Mouse (Mus musculus): Measurements from ENCODE around the gene Zdhhc12. TPM values are rescaled to one million over a fixed set of nuclear protein-coding genes. Genes with fewer than 3 reads are reported as not detected.

Gene Zdhhc12
- polyA plus RNA-seq, 1 experiment from 2014 or later = 30.0 TPM

DNA sequence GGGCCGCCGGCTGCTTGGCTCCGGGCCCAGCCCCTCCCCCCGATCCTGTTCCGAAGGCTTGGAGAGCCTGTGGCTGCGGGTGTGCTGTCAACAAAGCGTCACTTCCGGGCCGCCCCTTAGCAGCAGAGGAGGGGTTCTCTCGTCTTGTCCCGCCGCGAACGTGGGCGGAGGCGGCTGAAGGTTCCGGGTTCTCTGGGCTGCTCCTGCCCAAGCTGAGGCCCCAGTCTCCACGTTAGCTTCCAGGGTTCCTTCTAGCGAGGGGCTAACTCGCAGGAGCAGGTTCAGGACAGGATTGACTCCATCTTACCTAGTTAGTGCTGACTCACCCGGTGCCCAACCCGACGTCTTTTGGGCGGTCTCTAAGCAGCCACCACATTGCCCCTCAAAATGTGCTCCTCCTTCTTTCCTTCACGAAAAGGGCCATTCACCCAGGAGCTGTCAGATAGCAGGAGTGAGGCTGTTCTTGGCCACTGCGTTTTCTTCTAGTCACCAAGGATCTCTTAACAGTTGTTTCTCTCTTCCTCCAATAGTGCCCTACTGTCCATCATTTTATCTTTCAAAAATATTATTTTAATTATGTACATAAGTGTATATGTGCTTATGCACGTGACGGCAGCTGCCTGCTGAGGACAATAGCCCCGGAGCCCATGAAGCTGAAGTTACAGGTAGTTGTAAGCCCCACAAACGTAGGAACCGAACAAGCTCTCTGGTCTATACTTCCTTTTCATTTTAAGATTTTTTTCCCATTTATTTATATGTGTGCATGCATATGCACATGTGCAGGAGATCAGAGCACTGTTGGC lies 31.2 kb upstream of the Zdhhc12 start, which contains the start of gene Zer1:
Gene Zer1, minus strand, starts transcription at position 114 of the 803 bp plus-strand sequence.
- peak; percentile 95 for ATAC-seq (ENCODE audit: insufficient number of reproducible peaks, low FRiP score, low TSS enrichment, low read depth)
- 0 out of 2 replicates have a peak, but pooled peaks cover 5% of the 10 kb centered on the region for H3K36me3 ChIP-seq
- peak within 1 kb of the TSS; percentile 94 for H3K27ac ChIP-seq (replicated peaks)
- H3K4me1 ChIP-seq = peaks cover 26% of the 10 kb centered on the region
- peak within 1 kb of the TSS; percentile 80 for H3K4me3 ChIP-seq (replicated peaks)
- 8% methylated on average over 31 of the region's 31 CpGs for WGBS
- no peaks in the 10 kb centered on the region for H3K27me3 ChIP-seq
- peak within 1 kb of the TSS; percentile 78 for H3K9ac ChIP-seq
- H3K9me3 ChIP-seq (replicated peaks) = no peaks in the 10 kb centered on the region
- H3K4me2 ChIP-seq (replicated peaks) = peak within 1 kb of the TSS; percentile 83

DNA sequence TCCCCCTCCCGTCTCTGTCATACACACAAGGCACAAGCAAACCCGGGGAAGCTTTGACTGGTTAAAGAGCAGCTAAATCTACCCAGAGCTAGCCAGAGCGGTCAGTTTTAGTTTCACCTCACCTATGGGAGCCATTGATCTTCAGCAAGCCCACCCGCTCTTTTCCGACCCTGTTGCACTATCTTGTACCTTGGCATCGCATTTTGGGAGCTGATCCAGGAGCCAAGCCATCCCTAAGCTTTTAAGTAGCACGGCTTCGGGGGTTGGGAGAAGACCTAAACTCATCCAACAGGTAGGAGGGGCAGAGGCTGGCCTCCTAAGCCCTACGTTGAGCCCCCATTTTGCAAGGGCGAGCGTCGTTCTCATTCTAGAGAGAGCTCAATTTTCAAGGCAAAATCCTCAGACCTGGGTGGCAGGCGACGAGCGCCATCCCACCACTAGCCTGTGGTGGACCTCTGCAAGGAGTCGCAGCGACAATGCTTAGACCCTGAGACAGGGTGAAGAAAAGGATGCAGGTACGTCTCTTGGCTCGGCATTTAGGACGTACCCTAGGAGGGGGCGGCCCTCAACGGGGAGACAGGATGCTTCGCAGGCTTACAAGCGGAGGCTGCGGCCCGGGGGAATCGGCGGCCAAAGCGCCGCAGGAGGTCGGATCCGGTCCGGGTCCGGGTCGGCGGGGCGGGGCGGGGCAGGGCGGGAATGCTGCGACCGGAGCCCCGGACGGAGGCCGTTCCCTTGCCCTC lies 30.5 kb upstream of the Zdhhc12 start:
- H3K4me3 ChIP-seq (replicated peaks) = peak overlapping the region; percentile 80
- peak; percentile 51 for ATAC-seq (ENCODE audit: insufficient number of reproducible peaks, low FRiP score, low TSS enrichment, low read depth)
- H3K4me1 ChIP-seq = peaks cover 26% of the 10 kb centered on the region
- peak overlapping the region; percentile 83 for H3K4me2 ChIP-seq (replicated peaks)
- no peaks in the 10 kb centered on the region for H3K9me3 ChIP-seq (replicated peaks)
- 0 out of 2 replicates have a peak, but pooled peaks cover 5% of the 10 kb centered on the region for H3K36me3 ChIP-seq
- peak overlapping the region; percentile 94 for H3K27ac ChIP-seq (replicated peaks)
- 2% methylated on average over 42 of the region's 44 CpGs for WGBS
- no peaks in the 10 kb centered on the region for H3K27me3 ChIP-seq
- H3K9ac ChIP-seq = peak overlapping the region; percentile 78

GRCm38 (mm10) chr2:30122766-30123165 lies 29.3 kb upstream of the Zdhhc12 start:
- peaks cover 26% of the 10 kb centered on the region for H3K4me1 ChIP-seq

GRCm38 (mm10) chr2:30120269-30120668 lies 26.8 kb upstream of the Zdhhc12 start:
- Histone ChIP-seq H3K9me3 (replicated peaks) (no peaks in the 10 kb centered on the region), H3K4me2 (replicated peaks) (no peak overlapping the region), H3K27ac (replicated peaks) (no peak overlapping the region), H3K9ac (no peak overlapping the region), H3K27me3 (no peaks in the 10 kb centered on the region), H3K4me3 (replicated peaks) (no peak overlapping the region), H3K4me1 (peaks cover 25% of the 10 kb centered on the region), H3K36me3 (peaks cover 5% of the 10 kb centered on the region; the same call in 1 of the 2 replicates)
- WGBS = 81% methylated on average over 4 of the region's 4 CpGs
- ATAC-seq (ENCODE audit: insufficient number of reproducible peaks, low FRiP score, low TSS enrichment, low read depth) = no peak

More at GRCm38 (mm10) chr2:30122766-30123165, 29.3 kb upstream of the Zdhhc12 start:
- H3K4me2 ChIP-seq (replicated peaks) = no peak overlapping the region
- no peaks in the 10 kb centered on the region for H3K27me3 ChIP-seq
- no peaks in the 10 kb centered on the region for H3K9me3 ChIP-seq (replicated peaks)
- no peak overlapping the region; the same call in 1 of the 2 replicates for H3K4me3 ChIP-seq (replicated peaks)
- H3K27ac ChIP-seq (replicated peaks) = no peak overlapping the region
- H3K36me3 ChIP-seq = 0 out of 2 replicates have a peak, but pooled peaks cover 5% of the 10 kb centered on the region
- ATAC-seq (ENCODE audit: insufficient number of reproducible peaks, low FRiP score, low TSS enrichment, low read depth) = no peak
- no peak overlapping the region for H3K9ac ChIP-seq
- WGBS = 86% methylated on average over 5 of the region's 5 CpGs

- 33% methylated on average over 6 of the region's 6 CpGs for WGBS
- ATAC-seq (ENCODE audit: insufficient number of reproducible peaks, low FRiP score, low TSS enrichment, low read depth) = no peak
- no peak overlapping the region for H3K9ac ChIP-seq
Observed at GRCm38 (mm10) chr2:30119641-30120051, 26.2 kb upstream of the Zdhhc12 start.

GRCm38 (mm10) chr2:30112564-30112963 lies 19.1 kb upstream of the Zdhhc12 start:
- H3K9me3 ChIP-seq (replicated peaks) = no peaks in the 10 kb centered on the region
- no peak overlapping the region for H3K27ac ChIP-seq (replicated peaks)
- H3K27me3 ChIP-seq = no peaks in the 10 kb centered on the region
- no peak overlapping the region for H3K4me3 ChIP-seq (replicated peaks)
- no peak overlapping the region for H3K9ac ChIP-seq
- no peak overlapping the region for H3K4me2 ChIP-seq (replicated peaks)
- no peak for ATAC-seq (ENCODE audit: insufficient number of reproducible peaks, low FRiP score, low TSS enrichment, low read depth)
- WGBS = 93% methylated on average over 5 of the region's 5 CpGs
- H3K36me3 ChIP-seq = peaks cover 52% of the 10 kb centered on the region
- no peaks in the 10 kb centered on the region for H3K4me1 ChIP-seq

More at GRCm38 (mm10) chr2:30119641-30120051, 26.2 kb upstream of the Zdhhc12 start:
- Histone ChIP-seq H3K4me1 (peaks cover 18% of the 10 kb centered on the region), H3K4me2 (replicated peaks) (no peak overlapping the region), H3K9me3 (replicated peaks) (no peaks in the 10 kb centered on the region), H3K36me3 (peaks cover 5% of the 10 kb centered on the region; the same call in 1 of the 2 replicates), H3K27ac (replicated peaks) (no peak overlapping the region), H3K4me3 (replicated peaks) (no peak overlapping the region), H3K27me3 (no peaks in the 10 kb centered on the region)

DNA sequence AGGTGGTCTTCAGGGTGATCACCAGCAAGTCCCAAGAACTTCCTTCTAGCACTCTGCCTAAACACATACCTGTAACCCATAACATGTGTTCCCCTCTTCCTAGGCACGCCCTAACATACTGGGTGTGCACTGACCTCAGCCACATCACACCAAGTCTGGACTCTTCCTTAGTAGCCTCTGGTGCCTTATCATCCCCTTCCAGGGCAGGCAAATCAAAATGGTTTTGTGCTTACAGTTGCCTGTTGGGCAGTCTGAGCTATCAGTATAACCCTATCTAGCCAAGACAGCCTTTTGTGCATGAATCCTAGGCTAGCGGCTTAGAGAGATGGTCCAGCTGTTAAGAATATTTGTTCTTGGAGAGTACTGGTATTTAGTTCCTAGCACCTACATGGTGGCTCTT lies 18.1 kb upstream of the Zdhhc12 start:
- H3K4me1 ChIP-seq = no peaks in the 10 kb centered on the region
- ATAC-seq (ENCODE audit: insufficient number of reproducible peaks, low FRiP score, low TSS enrichment, low read depth) = no peak
- no peak overlapping the region for H3K4me3 ChIP-seq (replicated peaks)
- H3K9ac ChIP-seq = no peak overlapping the region
- WGBS = 97% methylated on average over 2 of the region's 2 CpGs
- H3K4me2 ChIP-seq (replicated peaks) = no peak overlapping the region
- no peaks in the 10 kb centered on the region for H3K27me3 ChIP-seq
- no peaks in the 10 kb centered on the region for H3K9me3 ChIP-seq (replicated peaks)
- H3K27ac ChIP-seq (replicated peaks) = no peak overlapping the region
- H3K36me3 ChIP-seq = peaks cover 62% of the 10 kb centered on the region

- no peak overlapping the region for H3K27ac ChIP-seq (replicated peaks)
- H3K27me3 ChIP-seq = no peaks in the 10 kb centered on the region
- WGBS = 86% methylated on average over 4 of the region's 4 CpGs
- no peaks in the 10 kb centered on the region for H3K9me3 ChIP-seq (replicated peaks)
- no peak overlapping the region for H3K9ac ChIP-seq
- H3K4me2 ChIP-seq (replicated peaks) = no peak overlapping the region
- H3K36me3 ChIP-seq = peaks cover 92% of the 10 kb centered on the region
- H3K4me1 ChIP-seq = no peaks in the 10 kb centered on the region
- no peak overlapping the region for H3K4me3 ChIP-seq (replicated peaks)
- ATAC-seq (ENCODE audit: insufficient number of reproducible peaks, low FRiP score, low TSS enrichment, low read depth) = no peak
Observed at GRCm38 (mm10) chr2:30108260-30108659, 14.8 kb upstream of the Zdhhc12 start.

DNA sequence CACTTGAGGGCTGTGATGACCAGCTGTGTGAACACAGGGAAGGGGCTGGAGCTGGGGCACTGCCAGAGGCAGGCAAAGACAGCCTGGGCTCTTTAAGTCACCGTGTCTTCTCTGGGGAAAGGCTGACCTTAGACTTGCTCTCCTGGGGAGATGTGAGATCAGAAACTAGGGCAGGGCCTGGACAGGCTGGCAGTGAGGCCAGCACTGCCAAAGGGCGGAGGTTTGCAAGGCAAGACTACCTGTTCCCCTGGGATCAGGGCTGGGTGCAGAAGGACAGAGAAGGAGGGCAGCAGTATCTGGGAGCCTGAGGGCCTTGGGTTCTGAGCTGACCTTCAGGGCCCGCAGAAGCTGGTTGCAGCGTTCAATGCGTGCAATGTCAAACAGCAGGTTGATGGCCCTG lies 14.2 kb upstream of the Zdhhc12 start:
- no peaks in the 10 kb centered on the region for H3K9me3 ChIP-seq (replicated peaks)
- WGBS = 92% methylated on average over 5 of the region's 5 CpGs
- H3K4me1 ChIP-seq = no peaks in the 10 kb centered on the region
- no peaks in the 10 kb centered on the region for H3K27me3 ChIP-seq
- H3K27ac ChIP-seq (replicated peaks) = no peak overlapping the region
- H3K4me3 ChIP-seq (replicated peaks) = no peak overlapping the region
- no peak overlapping the region for H3K4me2 ChIP-seq (replicated peaks)
- H3K9ac ChIP-seq = no peak overlapping the region
- H3K36me3 ChIP-seq = peaks cover 92% of the 10 kb centered on the region
- peak; percentile 31; the same call in 1 of the 2 replicates for ATAC-seq (ENCODE audit: insufficient number of reproducible peaks, low FRiP score, low TSS enrichment, low read depth)

DNA sequence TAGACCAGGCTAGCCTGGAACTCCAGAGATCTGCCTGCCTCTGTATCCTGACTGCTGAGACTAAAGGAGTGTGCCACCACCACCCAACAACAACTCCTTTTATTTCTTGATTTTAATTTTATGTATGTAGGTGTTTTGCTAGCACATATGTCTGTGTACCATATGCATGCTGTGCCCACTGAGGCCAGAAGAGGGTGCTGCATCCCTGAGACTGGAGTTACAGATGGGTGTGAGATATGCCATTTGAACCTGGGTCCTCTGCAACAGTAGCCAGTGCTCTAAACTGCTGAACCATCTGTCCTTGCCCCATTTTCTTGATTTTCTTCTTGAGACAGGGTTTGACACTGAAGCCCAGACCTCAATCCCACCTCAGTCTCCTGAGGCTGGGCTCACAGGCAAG lies 12.9 kb upstream of the Zdhhc12 start:
- Histone ChIP-seq H3K9me3 (replicated peaks) (no peaks in the 10 kb centered on the region), H3K36me3 (peaks cover 94% of the 10 kb centered on the region), H3K27me3 (no peaks in the 10 kb centered on the region), H3K27ac (replicated peaks) (no peak overlapping the region), H3K4me2 (replicated peaks) (no peak overlapping the region), H3K4me1 (no peaks in the 10 kb centered on the region), H3K9ac (no peak overlapping the region), H3K4me3 (replicated peaks) (no peak overlapping the region)
- no peak for ATAC-seq (ENCODE audit: insufficient number of reproducible peaks, low FRiP score, low TSS enrichment, low read depth)

- 73% methylated on average over 4 of the region's 4 CpGs for WGBS
- peaks cover 81% of the 10 kb centered on the region for H3K36me3 ChIP-seq
- no peak overlapping the region for H3K9ac ChIP-seq
- H3K4me3 ChIP-seq (replicated peaks) = no peak overlapping the region
- ATAC-seq (ENCODE audit: insufficient number of reproducible peaks, low FRiP score, low TSS enrichment, low read depth) = no peak
- H3K27ac ChIP-seq (replicated peaks) = no peak overlapping the region
- peaks cover 1% of the 10 kb centered on the region; the same call in 1 of the 2 replicates for H3K4me1 ChIP-seq
- H3K9me3 ChIP-seq (replicated peaks) = no peaks in the 10 kb centered on the region
- H3K27me3 ChIP-seq = no peaks in the 10 kb centered on the region
- no peak overlapping the region for H3K4me2 ChIP-seq (replicated peaks)
Observed at GRCm38 (mm10) chr2:30100214-30100613, 6.8 kb upstream of the Zdhhc12 start.
